Mouse (Mus musculus): Measurements from ENCODE around the gene Il2rb.

The Il2rb gene

DNA sequence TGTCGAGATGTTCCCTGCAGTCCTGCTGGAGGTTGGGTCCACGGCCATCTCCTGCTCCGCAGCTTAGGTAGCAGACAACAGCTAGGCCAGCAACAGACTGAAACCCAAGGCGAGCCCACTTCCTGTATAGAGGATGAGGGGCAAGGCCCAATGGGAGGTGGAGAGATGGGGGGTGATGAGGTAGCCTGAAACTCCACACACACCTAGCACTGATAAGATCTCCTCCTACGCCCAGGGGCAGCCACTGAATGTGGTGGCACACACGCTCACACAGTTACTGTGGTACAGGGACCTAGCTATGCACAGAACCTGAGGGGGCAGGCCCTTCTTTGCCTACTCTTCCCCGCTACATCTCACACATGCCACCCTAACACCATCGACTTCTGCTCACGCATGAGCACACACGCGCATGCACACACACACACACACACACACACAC, at the start of gene Il2rb:
Gene Il2rb, minus strand, starts transcription at position 304 of the 439 bp plus-strand sequence.
- DNase-seq, result no peak

DNA sequence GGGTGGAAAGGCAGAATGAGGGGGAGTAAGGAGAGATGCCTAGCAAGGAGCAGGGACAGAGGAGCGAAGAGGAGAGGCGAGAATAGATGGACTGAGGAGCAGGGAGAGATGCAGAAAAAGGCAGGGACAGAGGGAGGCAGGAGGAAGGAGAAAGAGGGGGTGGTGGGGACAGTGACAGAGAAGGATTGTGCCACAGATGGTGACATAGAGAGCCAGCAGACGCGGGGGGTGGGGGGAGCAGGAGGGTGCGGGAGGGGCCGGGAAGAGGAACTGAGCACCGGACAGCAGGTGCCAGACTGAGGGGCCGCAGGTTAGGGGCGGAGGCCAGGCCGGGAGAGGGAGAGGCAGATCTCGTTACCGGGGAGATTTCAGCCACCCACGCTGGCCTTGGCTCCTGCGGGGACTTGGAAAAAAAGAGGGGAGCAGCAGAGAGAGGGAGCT, 49.5 kb upstream of the Il2rb start, which contains the start of gene Sstr3:
Gene Sstr3, minus strand, starts transcription at position 125 of the 441 bp plus-strand sequence.
- DNase-seq, result no peak

DNA sequence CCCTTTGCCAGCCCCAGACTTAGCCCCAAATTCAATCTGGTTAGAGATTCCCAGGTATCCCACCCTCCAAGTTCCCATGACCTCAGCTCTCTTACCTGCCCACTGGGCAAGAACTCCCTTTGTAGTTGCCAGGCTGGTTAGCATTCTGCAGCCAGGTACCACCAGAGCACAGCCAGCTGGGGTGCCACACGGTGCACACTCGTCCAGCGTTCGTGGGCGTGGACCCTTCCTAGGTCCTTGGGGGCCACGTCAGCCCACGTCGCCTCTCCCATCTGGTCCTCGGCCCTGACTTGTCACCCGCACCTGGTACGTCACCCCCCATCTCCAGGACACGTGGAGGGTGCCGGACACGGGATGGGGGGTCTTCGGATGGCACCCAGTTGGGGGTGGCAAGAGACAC, 49.0 kb upstream of the Il2rb start:
- DNase-seq, result no peak

DNA sequence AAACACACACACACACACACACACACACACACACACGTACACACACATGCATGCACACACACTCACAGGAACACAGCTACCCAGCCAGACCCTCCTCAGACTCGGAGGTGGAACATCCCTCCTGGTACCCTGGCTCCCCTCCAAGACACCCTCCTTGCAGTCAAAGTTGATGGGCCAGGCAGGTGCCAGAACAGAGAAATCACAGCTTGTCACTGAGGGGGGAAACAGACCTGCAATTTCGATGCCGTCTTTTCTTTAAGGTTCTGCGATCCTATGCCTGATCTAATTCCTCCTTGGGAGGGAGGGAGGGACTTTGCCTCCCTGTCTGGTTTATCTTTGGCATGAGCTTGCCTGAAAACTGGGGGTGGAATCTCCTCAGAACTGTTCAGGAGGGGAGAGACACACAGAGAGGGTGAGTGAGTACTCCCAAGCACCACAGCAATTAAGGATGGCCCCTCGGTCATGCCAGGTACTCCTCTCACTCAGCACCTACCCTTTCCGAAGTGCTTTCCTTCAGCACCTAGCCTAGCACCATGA, 47.8 kb upstream of the Il2rb start:
- DNase-seq, result no peak

DNA sequence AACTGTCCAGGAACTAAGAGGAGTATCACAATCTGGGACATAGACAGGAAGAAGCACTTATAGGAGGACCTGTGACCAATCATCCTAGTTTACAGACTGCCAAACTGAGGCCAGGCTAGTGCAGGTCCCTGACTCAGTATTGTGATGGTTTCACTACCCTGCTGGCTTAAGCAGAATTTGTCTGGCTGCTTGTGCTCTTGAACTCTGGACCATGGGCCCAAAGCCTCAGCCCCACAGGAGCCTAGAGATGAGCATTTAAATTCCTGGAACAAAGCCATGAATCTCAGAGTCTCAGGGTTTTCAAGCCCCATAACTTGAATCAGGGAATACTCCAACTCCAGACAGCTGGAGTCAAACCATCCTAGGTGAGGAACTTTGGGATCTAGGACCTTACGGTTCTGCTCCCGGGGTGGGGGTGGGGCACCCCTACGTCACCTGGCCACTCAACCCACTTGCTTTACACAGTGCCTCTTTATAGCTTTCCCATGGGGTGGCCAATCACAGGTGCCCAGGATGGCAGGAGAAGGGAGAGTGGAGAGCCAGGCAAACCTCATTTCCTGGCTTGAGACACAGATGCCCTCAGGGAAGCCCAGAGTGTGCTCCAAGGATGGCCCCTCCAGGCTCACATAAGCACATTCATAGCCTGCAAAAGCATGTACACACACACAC, 47.2 kb upstream of the Il2rb start:
- no peak for DNase-seq

DNA sequence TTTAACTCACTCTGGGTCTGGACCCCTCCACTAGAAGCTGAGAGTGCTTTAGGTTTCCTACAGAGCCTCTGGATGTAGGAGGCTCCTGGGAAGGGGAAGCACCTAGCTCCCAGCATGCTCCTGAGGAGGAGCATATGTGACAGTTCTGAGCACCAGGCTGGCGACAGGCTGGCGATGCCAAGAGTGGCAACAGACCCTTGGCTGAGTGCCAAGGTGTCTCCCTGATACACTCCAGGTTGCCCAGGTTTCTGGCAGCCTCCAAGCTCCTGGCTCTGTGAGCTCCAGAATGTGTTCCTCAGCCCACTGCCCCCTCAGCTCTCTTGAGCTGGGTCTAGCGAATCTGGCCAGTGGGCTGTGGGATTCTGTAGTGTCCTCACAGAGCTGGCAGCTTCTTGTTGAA, 46.5 kb upstream of the Il2rb start:
- no peak for DNase-seq

DNA sequence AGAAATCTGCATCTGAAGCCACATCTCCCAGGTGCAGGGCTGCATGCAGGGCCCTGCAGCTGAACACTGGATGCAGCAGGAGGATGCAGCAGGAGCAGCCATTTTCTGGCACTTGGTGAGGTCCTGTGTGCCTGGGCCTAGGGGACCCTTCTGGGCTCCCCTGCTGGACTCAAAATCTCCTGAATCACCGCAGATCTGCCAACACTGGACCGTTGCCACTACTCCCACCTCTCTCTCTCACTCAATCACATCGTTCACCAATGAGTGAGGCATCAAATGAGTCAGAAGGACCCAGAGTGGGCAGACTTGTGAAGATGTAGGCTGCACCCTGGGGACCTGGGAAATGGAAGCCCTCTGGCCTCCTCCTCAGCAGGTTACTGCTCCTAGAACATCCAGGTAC, 46.0 kb upstream of the Il2rb start:
- DNase-seq, result no peak

DNA sequence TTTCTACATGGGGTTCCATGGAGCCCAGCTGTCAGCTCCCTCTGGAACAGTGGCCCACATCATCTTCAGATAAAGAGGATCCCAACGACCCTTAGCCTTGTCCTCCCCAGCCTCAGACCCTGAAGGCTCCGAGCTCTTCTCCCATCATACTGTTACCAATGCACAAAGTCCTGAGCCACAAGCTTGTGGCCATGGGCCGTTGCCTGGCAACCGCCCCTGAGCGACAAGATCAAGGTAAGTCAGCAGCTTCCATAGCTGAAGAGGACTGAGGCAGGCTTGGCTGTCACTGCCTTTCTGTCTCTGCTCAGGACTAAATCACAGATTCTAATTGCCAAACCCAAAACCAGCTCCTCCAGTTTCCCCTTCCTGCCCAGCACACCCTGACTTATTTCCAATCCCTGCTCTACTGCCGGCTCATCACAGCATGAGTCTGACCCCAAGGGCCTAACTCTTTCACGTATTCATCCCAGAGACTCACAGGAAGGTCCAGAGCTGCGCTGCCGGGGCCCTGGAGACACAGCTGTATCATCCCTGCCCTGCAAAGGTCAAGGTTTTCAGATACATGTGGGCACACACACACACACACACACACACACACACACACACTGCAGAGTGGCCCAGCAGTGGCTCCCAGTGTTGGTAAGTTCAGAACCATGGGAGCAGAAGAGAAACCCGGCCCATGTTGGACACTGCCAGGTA, 40.8 kb upstream of the Il2rb start:
- DNase-seq, result no peak

DNA sequence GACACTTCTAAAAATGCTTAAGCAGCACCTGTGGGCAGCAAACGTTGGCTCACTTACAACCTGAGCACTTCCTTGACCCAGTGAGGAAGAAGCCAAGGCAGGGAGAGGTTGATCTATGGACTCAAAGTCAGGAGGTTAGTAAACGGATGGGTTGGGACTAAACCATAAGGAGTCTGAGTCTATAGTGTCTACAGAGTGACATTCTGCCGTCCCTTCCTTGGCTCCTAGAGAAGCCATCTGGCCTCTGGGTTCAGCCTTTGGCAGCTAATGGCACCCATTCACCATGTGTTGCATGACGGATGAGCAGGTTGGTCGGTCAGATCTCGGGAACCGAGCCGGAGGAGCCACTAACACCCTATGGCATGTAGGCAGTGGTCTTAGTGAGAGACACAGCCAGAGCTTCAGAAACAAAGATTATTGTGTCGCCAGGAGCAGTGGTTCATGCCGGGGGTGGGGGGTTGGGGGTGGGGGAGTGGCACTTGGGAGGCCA, 38.3 kb upstream of the Il2rb start:
- no peak for DNase-seq

DNA sequence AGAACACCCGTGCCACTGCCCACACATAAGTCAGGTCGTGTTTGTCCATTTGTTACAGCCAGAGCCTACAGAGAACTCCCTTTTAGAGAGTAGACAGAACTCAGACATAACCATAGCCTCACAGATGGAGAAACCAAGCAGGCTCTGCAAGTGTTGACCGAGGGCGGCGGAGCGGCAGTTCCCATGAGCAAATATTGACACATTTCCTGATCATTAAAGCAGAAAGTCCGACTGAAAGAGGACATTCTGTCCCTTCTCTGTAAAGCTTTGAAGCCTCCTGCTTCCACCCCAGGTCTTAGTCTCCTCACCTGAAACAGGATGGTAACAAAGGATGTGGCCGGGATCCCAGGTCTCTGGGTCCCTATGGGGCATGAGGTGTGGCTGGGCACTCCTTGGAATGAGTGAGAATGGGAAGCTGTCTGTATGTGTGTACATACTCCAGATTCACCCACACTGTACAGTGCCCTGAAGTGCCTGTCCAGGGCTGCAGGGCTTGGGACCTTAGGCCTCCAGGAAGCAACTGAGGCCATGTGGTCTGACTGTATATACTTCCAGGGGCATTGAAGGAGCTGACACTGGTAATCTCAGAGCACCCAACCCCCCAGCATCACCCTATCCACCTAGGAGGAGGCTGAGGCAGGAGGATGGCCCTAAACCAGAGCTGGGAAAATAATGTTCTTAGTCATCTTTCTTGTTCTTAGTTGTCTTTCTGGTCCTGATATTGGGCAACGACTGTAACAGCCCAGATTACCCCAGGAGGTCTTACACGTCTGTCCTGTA, 37.7 kb upstream of the Il2rb start:
- no peak for DNase-seq

DNA sequence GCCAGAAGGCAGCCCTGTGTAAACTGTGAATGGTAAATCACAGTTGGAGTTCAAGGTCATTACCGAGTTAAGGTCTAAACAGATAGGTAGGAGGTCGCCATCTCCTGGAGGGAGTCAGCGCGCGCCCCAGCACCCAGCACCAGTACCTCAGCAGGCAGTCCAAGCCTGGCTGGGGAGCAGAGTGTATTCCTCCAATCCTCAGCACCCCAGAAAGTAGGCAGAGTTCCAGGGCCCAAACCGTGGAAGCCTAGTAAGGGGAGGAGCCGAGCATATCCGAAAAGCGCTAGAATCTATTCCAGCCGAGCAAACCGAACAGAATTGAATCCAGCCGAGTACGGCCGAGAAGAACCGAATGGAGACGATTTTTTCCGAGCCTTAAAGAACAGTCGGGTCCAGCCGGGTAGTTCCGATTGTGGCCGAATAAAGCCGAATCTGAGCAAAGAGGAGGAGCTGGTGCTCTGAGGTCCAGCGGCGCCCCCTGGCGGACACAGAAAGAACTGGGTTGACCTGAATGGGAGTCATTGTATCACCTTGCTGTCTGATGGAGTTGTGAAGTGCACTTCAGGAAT, 36.9 kb upstream of the Il2rb start:
- DNase-seq, result peak; percentile 99

DNA sequence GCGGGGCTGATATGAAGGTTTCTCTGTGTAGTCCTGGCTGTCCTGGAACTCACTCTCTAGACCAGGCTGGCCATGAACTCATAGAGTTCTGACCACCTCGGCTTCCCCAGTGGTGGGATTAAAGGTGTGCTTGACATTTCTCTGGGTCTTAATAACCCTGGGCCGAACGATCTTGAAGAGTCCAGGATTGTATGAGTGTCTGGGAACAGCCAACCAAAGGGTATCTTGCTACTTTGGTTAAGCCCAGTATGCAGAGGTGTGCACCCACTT, 36.3 kb upstream of the Il2rb start:
- DNase-seq, result no peak

DNA sequence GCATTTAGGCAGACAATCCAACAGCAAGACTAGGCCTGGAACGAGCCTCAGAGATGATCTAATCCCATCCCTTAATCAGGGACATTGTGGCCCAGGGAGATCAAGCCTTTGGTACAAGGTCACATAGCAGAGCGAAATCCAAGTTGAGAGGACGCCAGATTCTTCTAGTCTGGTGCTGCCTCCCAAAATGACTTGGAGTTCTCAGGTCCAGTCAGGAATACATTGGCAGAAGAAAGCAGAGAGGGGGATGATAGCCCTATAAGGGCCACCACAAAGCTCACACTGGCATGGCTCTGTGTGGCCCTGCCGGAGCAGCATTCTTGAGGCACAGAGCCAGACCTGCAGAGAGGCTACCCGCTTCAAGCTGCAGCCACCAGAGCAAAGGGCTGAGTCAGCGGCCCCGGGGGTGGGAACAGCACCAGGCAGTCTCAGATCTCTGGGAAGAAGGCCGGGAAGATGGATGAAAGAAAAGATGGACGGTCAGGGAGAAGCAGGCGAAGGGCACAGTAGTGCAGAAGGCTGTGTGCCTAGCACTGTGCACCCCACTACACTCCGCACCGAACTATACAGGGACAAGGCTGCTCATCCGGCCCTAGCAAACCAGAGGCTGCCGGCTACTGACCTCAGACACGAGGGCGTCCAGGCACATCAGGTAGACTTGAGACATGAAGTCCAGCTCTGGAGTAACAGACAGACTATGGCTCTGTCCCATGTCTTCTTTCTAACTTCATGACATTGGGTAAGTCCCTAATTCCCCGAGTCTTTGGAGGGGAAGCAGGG, 35.8 kb upstream of the Il2rb start, which contains the start of gene C1qtnf6:
Gene C1qtnf6, minus strand, starts transcription at position 746 of the 780 bp plus-strand sequence.
- peak; percentile 78 for DNase-seq

DNA sequence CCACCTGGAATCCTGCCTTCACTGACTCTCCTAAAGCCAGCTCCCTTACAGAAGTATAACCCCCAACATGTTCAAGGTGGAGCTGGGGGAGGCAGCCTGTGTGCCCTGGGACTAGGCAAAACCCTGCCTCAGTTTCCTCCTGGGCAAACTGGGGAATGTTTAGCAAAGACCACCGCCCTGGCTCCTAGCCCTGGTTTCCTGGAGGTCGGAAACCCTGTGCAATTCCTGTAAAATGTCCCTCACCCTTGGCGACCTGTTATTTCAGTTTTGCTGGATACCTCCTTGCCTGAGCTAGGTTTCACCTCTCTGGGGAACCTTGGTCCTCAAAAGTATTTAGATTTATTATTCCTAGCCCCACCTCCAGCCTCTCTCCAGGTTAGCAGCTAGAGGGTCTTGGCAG, 35.1 kb upstream of the Il2rb start:
- no peak for DNase-seq

DNA sequence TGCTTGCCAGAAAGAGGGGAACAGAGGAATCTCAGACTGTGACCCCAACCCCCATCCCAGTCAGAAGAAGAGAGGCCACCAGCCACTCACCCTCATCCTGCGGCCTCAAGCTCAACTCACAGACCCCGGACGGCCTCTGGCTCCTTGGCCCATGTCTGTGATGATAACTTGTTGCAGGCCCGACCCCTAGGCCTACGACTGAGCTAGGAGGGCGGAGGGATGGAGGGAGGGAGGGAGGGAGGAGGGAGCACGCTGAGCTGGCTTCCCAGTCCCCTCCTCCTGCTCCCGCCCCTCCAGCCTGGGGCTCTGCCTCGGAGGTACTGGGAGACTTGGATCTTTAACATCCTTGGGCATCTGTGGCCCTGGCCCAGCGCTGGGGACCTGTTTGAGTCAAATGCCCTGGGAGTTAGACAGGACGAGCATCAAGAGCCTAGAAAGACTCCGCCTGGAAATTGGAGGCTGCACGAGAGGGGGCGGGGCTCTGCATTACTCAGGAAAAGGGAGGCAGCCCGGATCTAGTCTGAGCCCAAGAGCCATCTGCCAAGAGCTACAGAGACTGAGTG, 34.4 kb upstream of the Il2rb start:
- peak; percentile 76 for DNase-seq

DNA sequence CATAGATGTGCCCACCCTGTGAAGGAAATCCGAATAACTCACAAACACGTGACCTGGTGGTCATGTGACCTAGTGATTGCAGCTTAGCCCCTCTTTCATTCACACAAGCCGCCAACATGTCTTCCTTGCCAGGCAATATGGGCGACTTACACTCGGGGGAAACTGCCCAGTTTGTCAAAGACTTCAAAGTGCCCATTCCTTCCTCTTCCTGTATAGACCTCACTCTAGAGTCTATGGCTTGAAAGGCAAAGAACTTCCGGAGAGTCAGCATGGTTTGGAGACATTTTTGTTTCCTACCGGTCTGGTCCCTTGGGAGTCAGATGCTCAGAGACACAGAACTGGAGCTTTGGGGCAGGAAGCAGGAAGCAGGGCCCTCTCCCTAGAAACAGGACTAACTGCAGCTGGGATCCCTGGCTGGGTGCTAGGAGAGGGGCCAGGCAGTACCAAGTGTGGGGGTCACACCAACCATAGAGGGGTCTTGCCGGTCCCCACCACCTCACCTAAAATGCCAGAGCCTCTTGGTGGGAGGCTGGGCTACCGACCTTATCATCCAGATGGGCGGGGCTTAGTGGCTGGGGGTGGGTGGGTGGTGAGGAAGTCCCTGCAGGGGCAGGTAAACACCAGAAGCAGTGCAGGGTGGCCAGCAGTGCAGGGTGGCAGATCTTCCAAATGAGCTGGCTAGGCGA, 33.8 kb upstream of the Il2rb start:
- DNase-seq, result peak; percentile 71

DNA sequence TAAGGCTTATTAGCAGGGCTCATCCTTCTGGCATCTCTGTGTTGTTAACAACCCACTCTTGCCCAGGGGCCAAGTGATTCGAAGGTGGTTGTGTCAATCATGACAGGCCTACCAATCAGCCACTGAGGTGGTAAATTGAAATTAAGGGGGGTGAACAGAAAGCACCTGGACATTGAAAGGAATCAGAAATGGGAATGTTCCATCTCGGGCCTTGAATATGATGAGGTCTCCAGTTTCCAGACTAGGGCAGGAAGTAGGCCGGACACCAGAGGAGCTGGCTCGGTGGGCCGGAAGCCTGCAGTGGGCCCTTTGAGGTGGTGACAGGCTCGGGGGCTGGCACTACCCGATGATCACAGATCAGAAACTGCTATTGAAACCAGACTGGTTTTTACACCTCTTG, 32.9 kb upstream of the Il2rb start:
- DNase-seq, result peak; percentile 60

DNA sequence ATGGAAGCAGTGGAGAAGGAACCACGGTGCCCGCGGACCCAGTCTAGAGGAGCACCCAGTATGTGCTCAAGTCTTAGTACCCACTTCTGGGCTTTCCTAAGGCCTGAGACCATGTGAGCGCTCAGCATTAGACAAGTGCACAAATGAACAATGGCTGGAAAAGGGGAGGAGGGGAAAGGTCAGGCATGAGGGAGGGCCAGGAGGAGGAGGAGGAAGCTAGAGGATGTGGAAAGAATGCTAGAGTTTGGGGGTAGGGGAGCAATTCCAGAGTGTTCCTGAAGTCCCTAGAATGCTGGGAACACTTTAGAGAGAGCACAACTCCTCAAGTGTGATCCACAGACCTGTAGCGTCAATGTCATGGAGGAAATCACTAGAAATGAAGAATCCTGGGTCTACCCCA, 29.1 kb upstream of the Il2rb start:
- DNase-seq, result no peak

DNA sequence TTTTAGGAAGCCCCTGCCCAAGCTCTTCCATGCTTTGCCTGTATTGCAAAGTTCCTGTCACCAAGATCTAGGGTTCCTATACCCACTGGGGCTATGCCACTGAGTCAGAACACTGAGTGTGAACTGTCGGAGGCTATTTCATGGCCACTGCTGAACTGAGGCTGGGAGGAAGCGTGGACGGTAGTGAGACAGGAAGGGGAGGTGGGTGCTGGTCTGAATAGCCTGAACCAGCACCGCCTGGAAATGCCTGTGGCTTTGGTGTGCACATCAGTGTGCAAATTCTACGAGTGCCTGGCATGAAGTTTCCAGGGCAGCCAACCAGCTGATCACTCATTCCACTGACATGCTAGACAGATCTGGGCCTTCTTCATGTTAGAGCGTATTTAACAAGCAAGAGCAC, 26.8 kb upstream of the Il2rb start:
- DNase-seq, result no peak

DNA sequence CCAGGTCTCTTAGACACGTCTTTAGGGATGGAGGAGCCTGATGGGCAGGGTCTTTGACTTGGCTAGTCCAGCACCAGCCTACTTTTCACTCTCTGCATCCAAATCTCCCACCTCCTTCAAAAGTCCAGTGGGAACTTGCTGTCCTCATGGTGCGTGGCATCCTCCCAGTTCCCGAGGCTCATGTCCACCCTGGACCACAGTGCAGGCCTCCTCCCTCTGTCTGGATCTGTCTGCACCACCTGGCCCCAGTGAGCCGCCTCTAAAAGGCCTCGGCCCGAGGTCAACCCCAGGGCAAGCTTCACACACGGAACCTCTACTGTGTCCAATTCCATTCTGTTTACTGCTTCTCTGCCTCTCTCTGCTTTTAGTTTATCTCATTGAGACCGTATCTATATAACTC, 26.3 kb upstream of the Il2rb start:
- DNase-seq, result no peak

DNA sequence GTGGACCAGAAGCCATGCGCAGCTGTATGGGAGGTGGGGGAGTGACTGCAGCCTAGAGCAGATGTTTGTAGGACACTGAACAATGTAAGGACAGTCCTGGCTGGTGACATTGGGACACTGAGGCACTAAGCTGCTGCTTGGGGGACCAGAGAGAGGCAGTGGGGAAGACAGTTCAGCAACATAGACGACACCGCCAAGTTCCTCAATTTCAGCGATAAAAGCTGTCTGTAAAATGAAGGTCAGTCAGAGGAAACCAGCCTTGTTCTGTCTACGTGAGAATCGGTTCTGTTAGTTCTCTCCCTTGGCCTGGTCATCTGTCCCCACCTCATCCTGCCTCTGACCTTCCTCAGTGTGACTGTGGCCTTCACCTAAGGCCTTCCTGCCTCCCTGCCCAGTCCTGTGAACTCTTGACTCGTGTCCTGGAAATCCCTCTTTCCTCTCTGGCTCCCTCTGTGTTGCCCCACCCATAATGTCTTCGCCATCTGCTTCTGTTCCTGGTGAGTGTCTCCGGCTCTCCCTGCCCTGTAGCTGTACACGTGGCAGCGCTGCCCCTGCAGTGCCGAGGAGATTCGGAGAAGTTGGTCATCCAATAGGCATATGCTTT, 25.1 kb upstream of the Il2rb start:
- peak; percentile 62 for DNase-seq

Data from kidney, postnatal 14 days (tissue).